Mouse (Mus musculus) regulatory T cell (primary cell): ENCODE measurements around the gene Tatdn2.

Experiments used
- in situ Hi-C: fragments of 300-600 bp; cut with MboI, MseI; formaldehyde crosslinking; loops from one replicate; pipeline ENCODE4 v1.15.1; 2025; ENCODE audit warnings: high pct_unique_total_duplicates

The Tatdn2 gene

DNA sequence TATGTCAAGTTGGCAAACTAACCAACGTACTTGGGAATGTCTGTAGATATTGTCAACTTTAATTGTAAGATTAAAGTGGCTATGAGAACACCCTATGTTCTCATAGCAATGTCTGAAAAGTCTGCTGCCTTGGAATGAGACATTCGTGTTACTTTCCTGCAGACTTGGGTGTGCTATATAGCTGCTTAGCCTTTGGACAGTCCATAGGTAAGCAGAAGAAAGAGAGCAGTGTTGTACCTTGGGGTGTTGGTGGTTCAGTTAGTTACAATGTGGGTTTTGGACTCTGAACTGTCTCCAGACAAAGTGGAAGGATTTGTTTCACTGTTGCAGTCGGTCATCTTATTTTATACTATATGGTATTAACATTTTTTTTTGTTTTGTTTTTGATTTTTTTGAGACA is 15.9 kb downstream of the Tatdn2 start:
- in situ Hi-C loops: loop anchor here (10.0 kb wide), 1 partner anchor 578 kb away; no protein-coding TSS in a partner anchor

DNA sequence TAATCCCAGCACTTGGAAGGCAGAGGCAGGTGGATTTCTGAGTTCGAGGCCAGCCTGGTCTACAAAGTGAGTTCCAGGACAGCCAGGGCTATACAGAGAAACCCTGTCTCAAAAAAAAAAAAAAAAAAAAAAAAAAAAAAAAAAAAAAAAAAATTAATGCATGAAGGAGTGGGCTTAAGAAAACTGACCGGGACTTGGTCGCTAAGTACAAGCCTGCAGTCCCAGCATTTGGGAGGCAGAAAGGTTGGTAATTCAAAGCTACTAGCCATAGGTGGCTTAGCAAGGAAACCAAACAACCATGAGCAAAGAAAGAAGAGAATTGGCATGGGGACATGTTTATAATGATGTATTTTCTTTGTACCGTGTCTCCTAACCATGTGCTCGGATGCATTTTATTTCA is 16.5 kb downstream of the Tatdn2 start:
- in situ Hi-C loops: loop anchor here (10.0 kb wide), 1 partner anchor 579 kb away; no protein-coding TSS in a partner anchor

DNA sequence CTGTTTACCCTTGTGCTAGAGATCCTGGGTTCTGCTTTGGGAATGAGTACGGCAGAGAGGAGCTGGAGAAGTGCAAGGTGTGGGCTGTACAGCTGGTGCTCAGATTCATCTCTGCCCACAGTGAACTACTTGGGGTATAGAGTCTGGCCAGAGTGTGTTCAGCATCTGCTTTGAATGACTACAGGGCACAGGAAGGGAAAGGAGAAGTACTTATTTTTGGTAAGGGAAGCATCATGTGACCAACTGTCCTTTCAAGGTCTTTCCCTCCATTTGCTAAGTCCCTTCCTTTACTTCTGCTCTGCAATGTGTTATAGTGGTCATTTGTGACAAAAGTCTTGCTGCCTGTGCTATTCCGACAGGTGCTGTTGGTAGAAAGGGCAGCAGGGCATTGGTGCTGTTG is 17.4 kb downstream of the Tatdn2 start:
- in situ Hi-C loops: loop anchor here (10.0 kb wide), 1 partner anchor 579 kb away; no protein-coding TSS in a partner anchor

DNA sequence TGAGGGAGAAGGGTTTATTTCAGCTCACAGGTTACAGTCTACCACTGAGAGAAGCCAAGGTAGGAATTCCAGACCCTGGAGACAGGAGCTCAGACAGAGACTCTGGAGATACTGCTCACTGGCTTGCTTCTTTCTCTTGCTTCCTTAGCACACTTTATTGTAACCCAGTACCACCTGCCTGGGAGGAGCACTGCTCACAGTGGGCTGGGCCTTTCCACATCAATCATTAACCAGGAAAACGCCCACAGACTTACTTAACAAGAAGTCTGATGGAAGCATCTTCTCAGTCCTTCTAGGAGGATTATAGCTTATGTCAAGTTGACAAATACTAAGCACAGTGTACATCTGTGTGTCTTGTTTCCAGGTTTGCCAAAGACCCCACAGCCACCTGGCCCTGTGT is 17.9 kb downstream of the Tatdn2 start:
- in situ Hi-C loops: loop anchor here (10.0 kb wide), 1 partner anchor 580 kb away; no protein-coding TSS in a partner anchor

DNA sequence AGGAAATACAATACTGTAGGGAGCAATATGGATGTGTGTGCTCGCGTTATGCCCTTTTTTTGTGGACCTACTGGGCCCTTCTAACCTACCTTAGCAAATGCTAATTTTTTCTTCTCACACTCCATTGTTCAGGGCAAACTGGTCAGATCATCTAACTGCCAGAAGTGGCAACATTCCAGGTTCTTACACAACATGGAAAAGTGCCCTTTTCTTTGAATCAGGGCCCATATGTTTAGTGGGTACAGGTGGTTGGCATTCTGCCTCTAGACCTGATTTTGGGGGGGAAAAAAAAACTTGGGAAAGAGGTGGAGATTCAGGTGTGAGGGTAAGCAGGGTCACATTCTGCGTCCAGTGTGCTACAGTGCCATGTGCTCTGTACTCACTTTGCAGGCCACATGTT is 20.7 kb downstream of the Tatdn2 start:
- in situ Hi-C loops: loop anchor here (10.0 kb wide), 1 partner anchor 583 kb away; no protein-coding TSS in a partner anchor

DNA sequence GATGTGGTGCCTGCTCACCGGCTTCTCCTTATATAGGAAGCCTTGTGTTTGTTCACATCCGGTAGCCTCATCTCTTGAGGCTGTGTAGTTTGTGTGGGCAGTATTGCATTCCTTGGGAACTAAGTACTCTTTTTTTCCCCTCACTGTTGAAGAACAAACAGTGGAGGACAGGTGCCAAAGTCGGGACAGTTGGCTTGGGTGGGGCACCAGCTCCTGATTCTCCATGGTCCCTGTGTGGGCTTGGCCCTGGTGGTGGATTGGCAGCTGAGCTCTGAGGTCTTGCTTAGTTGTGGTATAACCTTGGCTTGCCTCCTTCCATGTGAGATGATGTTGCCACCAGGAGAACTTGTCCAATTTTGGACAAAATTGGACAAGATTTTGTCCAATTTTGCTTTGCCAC is 23.0 kb downstream of the Tatdn2 start, which contains the start of gene Ghrl:
Gene Ghrl (minus strand): TSS at position 3 of the 400 bp plus-strand sequence.
- in situ Hi-C loops: loop anchor here (10.0 kb wide), 1 partner anchor 585 kb away; no protein-coding TSS in a partner anchor

DNA sequence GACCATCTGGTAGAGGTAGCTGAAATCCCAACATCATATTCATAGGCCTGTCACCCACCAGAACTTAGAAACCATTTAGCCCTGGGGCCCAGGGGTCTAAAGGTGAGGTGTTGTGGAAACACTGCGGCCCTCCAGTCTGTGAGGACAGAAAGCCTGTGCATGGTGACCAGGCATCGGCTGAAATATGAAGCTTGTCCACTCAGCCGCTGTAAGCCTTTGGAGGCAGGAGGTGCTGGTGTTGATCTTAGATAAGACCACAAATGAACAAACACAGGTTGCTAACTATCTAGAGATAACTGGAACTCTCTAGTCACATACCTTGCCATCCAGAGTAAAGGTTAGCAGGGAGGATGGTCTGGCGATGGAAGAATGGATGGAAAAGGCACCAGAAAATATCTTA is 24.2 kb downstream of the Tatdn2 start:
- in situ Hi-C loops: no loop called here

DNA sequence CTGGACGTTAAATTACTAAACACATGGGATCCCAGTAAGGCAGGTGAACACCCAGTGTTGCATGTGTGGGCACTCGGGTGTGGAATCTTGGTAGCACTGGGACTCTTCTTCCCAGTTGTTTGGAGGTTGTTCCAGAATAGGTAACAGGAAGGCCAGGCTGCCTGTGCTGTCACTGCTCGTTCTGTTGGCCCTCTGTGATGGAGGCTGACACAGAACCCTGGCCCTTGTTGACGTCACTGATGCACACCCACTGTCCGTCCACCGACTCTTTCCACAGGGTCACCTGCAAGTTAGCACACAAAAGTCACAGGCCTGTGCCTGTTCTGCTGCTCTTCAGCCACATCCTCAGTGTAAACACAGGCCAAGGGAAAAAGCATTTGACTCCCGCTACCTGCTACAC is 31.3 kb downstream of the Tatdn2 start:
- in situ Hi-C loops: no loop called here

DNA sequence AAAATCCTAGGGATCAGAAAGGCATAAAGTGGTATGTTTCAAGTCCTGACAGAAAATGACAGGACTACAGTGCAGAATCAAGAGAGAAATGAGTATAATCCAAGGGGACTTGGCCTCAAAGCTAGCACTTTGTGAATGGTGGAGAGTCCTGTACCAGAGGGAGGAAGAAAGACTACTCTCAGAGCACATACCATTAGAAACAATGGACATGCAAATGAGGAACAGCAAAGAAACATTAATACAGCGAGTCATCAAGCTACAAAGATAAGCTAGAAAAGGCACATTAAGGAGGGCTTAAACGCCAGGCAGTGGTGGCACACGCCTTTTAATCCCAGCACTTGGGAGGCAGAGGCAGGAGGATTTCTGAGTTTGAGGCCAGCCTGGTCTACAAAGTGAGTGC is 34.4 kb downstream of the Tatdn2 start:
- in situ Hi-C loops: no loop called here

DNA sequence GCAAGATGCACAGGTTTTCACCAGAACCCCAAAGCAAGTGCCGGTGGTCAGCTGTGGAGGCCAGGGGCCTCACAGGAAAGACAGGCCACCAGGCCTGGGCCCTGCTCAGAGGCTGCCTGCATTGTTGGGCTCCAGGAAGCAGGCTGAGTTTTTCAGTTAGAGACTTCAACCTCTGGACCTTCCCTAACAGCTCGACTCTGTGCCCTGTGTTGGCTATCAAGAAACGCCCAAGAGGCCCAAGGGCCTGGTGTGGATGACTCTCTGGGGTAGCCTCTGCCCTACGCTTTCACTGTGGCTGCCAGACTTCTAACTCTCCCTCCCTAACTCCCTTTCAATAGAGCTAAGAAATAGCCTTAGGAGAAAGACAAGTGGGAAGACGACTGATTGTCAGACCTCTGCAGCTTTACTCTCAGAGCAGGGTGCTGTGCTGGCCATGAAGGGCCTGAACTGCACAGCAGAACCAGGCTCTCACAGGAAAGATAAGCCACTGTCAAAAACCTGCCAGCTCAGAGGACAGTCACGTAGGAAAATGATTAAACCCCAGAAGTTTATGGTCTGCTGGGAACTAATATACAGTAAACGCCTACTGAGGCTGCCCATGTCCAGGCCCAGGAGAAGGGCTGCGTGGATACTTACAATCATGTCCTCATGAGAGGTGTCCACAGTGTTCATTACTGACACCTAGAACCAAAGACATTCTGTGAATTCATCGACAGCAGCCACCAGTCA is 40.6 kb downstream of the Tatdn2 start:
- in situ Hi-C loops: no loop called here

DNA sequence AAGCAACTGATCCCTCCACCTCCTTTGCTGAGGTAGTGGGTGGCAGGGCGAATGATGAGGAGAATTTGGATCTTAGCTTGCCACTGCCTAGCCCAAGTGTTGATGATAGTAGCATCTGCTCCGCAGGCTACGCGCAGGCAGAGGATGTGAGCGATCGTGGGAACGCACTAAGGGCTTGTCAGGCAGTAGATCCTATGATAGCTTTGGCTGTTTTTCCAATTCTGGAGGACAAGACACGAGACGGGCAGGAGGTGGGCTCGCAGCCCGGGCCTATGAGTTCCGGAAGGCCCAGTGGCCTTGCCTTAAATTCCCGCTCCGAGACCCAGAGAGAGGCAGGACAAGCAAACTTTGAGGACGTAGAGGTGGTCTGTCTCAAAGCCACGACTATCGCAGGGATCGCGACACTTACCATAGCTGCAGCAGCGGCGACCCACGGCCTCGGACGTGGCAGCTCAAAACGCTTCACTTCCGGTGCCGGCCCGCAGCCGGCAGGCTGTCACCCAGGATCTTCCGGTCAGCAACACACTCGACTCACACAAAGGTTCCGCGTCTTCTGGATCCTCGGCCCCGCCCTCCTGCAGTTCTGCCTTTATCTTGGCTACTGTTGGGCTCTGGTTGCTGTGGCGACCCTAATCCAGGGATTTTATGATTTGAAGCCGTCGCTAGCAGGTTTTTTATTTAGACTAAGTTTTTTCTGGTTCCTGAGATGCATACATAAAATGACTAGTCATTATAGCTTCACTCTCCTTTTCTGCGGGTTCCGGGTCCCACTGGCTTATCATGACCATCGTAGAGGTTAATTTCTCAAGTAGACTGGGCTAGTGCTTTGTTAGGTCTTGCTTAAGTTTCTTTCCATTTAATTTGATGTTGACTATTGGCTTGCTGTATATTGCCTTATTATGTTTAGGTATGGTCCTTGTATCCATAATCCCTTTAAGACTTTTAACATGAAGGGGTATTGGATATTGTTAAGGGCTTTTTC is 43.7 kb downstream of the Tatdn2 start, which contains the start of gene Sec13:
Gene Sec13 (minus strand): TSS at position 508 of the 982 bp plus-strand sequence.
- in situ Hi-C loops: no loop called here

DNA sequence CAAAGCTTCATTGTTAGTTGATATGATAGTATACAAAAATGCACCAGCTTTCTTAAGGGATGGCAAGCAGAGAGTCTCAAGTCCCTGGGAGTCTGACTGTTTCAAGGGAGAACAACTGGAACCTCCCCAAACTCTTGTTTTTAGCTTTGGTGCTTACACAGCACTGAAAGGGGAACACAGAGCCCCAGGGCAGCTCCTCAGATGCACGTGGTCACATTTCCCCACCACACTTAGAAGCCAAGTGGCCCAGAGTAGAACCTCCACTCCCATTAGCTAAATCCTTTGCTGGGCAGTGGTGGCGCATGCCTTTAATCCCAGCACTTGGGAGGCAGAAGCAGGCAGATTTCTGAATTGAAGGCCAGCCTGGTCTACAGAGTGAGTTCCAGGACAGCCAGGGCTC is 44.6 kb downstream of the Tatdn2 start:
- in situ Hi-C loops: no loop called here

DNA sequence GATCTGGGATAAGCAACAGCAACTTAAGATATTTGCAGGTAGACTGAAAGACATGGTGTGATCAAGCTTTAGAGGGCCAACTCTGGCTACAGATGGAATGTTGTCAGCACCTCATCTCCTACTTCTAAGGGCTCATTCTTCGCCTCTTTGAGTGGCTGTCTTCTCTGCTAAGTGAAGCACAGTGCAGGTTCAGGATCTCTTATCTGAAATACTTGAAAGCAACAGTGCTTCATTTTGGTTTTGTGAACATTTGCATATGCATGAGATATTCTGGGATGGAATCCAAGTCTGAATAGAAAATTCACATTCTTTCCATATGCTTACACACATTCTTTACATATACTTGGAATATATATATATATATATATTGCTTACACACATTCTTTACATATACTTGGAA is 45.5 kb downstream of the Tatdn2 start:
- in situ Hi-C loops: no loop called here

DNA sequence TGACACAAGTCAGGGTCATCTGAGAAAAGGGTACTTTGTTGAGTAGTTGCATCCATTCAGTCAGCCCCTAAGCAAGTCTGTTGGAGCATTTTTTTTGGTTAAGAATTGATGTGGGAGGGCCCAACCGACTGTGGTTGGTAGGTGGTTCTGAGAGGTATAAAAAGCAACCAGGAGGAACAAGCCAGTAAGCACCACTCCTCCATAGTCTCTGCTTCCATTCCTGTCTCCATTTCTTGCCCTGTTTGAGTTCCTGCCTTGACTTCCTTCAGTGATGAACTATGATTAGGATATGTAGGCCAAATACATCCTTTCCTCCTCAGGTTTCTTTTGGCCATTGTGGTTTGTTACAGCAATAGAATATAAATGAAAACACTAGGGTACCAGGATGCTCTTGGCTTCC is 46.3 kb downstream of the Tatdn2 start:
- in situ Hi-C loops: no loop called here

DNA sequence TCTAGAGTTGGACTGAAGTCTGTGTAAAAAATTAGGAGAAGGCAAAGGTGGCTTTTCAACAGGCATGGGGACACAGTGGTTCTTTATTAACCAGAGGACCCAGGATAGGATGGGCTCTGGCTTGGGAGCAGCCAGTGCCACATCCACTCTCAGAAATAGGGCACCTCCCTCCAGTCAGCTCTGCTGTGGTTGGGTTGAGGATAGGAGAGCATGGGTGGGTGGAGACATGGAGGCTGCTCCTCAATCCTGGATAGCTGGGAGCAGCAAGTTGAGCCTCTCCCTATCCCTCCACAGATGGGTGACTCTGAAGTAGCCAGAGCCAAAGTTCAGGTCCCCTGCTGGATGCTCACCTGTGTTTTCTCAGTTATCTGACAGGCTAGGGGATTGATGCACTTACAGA is 48.3 kb downstream of the Tatdn2 start:
- in situ Hi-C loops: no loop called here

DNA sequence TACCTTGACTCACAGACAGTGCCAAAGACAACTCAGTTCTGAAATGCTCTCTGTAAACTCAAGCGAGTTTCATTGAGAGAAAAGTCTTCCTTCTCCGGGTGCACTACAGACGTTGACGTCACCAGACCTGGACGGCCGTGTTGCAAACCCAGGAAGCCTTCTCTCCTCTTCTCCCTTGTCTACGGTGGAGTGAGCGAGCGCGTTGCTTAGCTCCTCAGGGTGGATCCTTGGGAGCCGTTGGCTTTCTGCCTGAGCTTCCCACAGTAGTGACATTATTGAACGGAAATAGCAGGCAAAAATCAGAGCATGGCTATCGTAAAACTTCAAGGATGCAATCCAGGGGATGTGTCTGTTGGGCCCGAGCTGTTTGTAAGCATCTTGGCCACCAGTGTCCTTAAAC is 50.4 kb downstream of the Tatdn2 start:
- in situ Hi-C loops: no loop called here

DNA sequence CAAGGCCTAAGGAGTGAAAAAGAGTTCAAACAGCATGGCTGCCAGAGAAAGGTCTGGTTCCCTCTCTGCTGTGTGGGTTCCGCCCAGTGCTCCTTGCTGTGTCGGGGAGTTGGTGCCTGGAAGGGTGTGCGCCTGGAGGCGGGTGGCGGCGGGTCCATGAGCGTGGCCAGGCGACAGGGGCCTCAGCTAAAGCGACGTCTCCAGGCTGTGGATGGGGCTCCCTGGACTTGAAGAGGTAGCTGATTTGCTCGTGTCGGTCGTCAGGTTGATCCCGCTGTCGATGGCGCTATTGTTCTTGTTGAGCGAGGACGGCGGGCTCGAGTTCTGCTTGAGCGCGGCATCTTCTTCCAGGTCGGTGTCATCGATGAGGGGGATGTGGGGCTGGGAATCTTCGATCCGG is 51.5 kb downstream of the Tatdn2 start:
- in situ Hi-C loops: no loop called here

DNA sequence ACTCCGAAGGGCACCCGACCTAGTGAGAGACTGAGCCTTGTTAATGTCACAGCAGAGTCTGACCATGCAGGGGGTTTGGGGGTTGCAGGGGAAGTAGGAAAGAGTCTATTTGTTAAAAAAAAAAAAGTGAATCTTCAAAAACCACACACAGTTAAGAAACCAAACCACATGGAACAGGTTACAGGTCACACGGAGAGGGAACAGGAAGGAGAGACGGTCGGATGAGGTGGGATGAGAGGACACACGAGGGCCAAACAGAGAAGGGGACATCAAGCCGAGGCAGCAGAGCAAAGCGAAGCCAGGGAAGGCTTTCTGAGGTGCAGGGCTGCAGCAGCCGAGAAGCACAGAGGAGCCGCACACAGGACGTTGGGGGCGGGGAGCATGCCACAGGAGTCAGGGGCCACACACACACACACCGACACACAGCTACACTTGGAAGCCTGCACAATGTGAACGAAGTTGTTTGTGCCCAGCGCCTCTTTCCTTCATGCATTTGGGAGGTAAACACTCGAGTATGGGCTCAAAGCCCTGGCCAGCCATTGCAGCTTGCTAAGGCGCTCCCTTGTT is 52.4 kb downstream of the Tatdn2 start:
- in situ Hi-C loops: no loop called here
